Mouse (Mus musculus) heart, embryonic 10.5 days (tissue): ENCODE results near the gene Cchcr1. TPM values are rescaled to one million over a fixed set of nuclear protein-coding genes. Genes with fewer than 3 reads are reported as not detected.

ENCODE experiments used
- DNase-seq: peaks from one replicate; pipeline ENCODE4 v3.0.0-alpha.2; 2017; ENCODE audit warnings: low spot score
- H3K27ac ChIP-seq: fragments of 300-500 bp; sonication (generic); 2 replicates; pipeline ENCODE4 v1.5.1; 2016; ENCODE audit warnings: mild to moderate bottlenecking
- H3K27me3 ChIP-seq: fragments of 300-500 bp; sonication (generic); 2 replicates; pipeline ENCODE4 v1.6.1; 2016; ENCODE audit warnings: mild to moderate bottlenecking; ENCODE audit not compliant: poor library complexity, insufficient read depth, severe bottlenecking
- H3K36me3 ChIP-seq: fragments of 300-500 bp; sonication (generic); 2 replicates; pipeline ENCODE4 v1.6.1; 2016; ENCODE audit warnings: mild to moderate bottlenecking, moderate library complexity
- H3K4me1 ChIP-seq: fragments of 300-500 bp; sonication (generic); 2 replicates; pipeline ENCODE4 v1.6.1; 2016; ENCODE audit warnings: mild to moderate bottlenecking
- H3K4me3 ChIP-seq: fragments of 300-500 bp; sonication (generic); 2 replicates; pipeline ENCODE4 v1.5.1; 2016; ENCODE audit warnings: mild to moderate bottlenecking, moderate library complexity
- H3K9me3 ChIP-seq: fragments of 300-500 bp; sonication (generic); 2 replicates; pipeline ENCODE4 v1.6.1; 2016; ENCODE audit warnings: mild to moderate bottlenecking, moderate library complexity
- WGBS: fragments of 180-500 bp; shearing (Covaris S2); methylation state at CpG from one replicate; pipeline ENCODE4 v1.1.7; 2016; 5-methylcytosine and 5-hydroxymethylcytosine counted together
- polyA plus RNA-seq: library from polyadenylated mRNA; unstranded; fragments of >200 nt; fragmentation: Nextera tagmentation; extraction: Ambion mirVana; gene quantifications from 2 replicates; pipeline ENCODE4 v1.2.1, GENCODE M21; 2016

Gene Cchcr1
- polyA plus RNA-seq, 1 experiment from 2014 or later, result 17.9 TPM

DNA sequence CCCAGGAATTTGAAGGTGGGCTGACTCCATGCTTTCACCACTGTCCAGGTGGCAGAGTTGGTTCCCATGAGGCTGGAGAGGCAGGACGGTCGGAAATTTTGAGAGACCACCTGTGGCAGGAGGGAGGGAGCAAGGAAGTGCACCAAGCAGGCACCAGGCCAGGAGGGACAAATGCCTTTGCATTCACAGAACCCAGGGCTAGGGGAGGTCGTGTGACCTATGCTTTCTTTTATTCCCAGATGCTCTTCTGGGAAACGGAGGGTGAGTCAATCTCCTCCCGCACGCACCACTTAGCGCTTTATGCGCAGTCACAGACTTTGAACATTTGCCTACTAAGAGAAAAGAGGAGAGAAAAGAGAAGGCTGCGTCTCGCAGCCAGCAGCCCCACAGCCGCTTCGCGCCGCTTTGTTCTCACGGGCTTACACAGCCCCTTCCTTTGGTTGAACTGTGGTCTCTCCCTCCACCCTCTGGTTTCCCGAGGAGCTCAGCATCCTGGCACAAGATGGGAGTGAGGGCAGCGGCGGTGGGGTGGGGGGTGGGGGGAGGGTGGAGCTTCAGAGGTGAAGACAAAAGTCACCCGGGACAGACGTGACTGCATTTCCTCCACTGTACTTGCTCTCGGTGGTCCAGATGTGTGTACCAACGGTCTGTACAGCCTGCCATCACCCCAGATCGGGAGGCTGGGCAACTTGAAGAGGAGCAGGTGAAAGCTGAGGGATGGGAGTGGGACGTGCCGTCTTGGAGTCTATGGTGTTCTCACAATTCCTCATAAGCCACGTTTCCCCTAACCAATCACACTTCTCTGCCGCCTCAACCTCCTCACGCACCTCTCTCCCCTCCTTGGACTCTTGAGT is 52.4 kb downstream of the Cchcr1 start:
- WGBS, result 5% methylated on average over 28 of the region's 28 CpGs
- no peak for DNase-seq

DNA sequence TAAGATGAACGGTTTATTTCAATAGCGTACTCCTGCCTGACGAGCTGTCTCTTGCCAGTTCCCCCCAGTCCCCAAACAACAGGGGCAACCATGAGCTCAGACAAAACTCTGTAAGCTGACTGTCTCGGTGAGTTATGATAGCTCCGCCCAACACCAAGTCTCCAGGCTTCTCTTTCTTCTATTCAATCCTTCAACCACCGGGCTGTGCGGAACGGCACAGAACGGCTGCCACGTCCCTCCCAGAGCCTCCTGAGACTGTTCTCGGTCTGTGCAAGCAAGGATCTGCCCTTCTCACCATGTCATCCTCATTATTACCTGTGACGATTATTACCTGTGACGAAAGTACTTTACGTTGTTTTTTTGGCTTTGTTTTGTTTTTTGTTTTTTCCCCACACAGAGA is 53.9 kb downstream of the Cchcr1 start:
- Histone ChIP-seq H3K9me3 (no peaks in the 10 kb centered on the region), H3K27ac (no peak overlapping the region), H3K36me3 (no peaks in the 10 kb centered on the region), H3K27me3 (peaks cover 60% of the 10 kb centered on the region), H3K4me3 (no peak overlapping the region), H3K4me1 (peaks cover 19% of the 10 kb centered on the region)
- no peak for DNase-seq
- WGBS, result 85% methylated on average over 14 of the region's 14 CpGs

More for the DNA sequence above, 52.4 kb downstream of the Cchcr1 start:
- Histone ChIP-seq H3K9me3 (no peaks in the 10 kb centered on the region), H3K27ac (0 out of 2 replicates have a peak overlapping the region, but pooled peaks have one; percentile 17), H3K36me3 (no peaks in the 10 kb centered on the region), H3K4me1 (peaks cover 19% of the 10 kb centered on the region), H3K27me3 (peaks cover 48% of the 10 kb centered on the region), H3K4me3 (peak overlapping the region; percentile 51)

DNA sequence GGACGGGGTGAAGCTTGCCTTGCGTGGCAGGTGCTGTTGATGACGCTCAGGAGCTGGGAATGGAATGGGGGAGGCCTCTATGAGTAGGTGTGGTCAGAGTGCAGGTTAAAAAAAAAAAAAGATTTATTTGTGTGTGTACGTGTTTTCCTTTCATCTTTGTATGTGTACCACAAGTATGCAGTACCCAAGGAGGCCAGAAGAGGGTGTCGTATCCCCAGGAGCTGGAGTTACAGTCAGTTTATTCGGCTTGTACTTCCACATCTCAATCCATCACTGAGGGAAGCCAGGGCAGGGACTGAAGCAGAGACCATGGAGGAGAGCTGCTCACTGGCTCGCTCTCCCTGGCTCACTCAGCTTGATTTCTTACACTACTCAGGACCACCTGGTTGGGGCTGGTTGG is 54.6 kb downstream of the Cchcr1 start:
- Histone ChIP-seq H3K4me1 (peaks cover 19% of the 10 kb centered on the region), H3K27ac (no peak overlapping the region), H3K27me3 (peaks cover 65% of the 10 kb centered on the region), H3K4me3 (no peak overlapping the region), H3K9me3 (no peaks in the 10 kb centered on the region), H3K36me3 (no peaks in the 10 kb centered on the region)
- DNase-seq, result no peak
- WGBS, result 93% methylated on average over 7 of the region's 7 CpGs

DNA sequence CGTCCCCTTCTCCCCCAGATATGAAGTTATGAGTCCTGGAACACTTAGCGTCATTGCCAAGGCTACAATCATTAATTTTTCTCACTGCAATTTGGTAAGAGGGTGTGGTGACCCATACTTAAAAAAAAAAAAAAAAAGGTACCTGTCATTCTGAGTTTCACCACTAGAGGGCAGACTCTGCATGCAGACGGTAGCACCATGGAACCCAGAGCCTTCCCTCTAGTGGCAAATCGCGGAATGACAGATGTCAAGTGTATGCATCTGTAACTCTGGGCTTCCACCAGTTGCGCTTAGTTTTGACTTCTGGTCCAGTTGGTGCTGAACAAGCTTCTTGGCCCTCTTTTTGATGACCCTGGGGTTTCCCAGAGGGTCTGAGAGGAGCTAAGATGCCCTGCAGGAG is 61.3 kb downstream of the Cchcr1 start:
- Histone ChIP-seq H3K9me3 (no peaks in the 10 kb centered on the region), H3K4me3 (no peak overlapping the region), H3K27me3 (peaks cover 34% of the 10 kb centered on the region), H3K36me3 (no peaks in the 10 kb centered on the region), H3K4me1 (no peaks in the 10 kb centered on the region), H3K27ac (no peak overlapping the region)
- peak; percentile 84 for DNase-seq
- WGBS, result 17% methylated on average over 6 of the region's 6 CpGs

Other genes starting within 250 kb of the Cchcr1 start
- gene H2-Q1, start 196.7 kb upstream of the Cchcr1 start, polyA plus RNA-seq, result 0.80 and 1.2 TPM in 2 replicates
- gene H2-Q2, start 174.9 kb upstream of the Cchcr1 start, polyA plus RNA-seq, result 11.2 and 15.9 TPM in 2 replicates
- gene H2-Q4, start 137.5 kb upstream of the Cchcr1 start, polyA plus RNA-seq, result 1.8 and 2.1 TPM in 2 replicates
- 0.17 and 4.9 TPM in 2 replicates for gene H2-Q6, start 92.2 kb upstream of the Cchcr1 start, polyA plus RNA-seq
- 2.2 and 12.2 TPM in 2 replicates for gene H2-Q7, start 77.9 kb upstream of the Cchcr1 start, polyA plus RNA-seq
- 0.25 and 4.7 TPM in 2 replicates for gene H2-Q10, start 47.0 kb upstream of the Cchcr1 start, polyA plus RNA-seq
- gene Pou5f1, start 11.1 kb upstream of the Cchcr1 start, polyA plus RNA-seq, result 0.09 TPM in 1 of 2 replicates, not detected in the other
- gene Tcf19, start 276 bp upstream of the Cchcr1 start, polyA plus RNA-seq, result 43.1 and 43.8 TPM in 2 replicates
- gene Psors1c2, start 16.1 kb downstream of the Cchcr1 start, polyA plus RNA-seq, result 0.81 and 1.1 TPM in 2 replicates
- gene Cdsn, start 35.0 kb downstream of the Cchcr1 start, polyA plus RNA-seq, result 0.20 and 0.63 TPM in 2 replicates
- not detected in 2 replicates for gene 2300002M23Rik, start 50.4 kb downstream of the Cchcr1 start, polyA plus RNA-seq
- not detected in 2 replicates for gene Sfta2, start 84.4 kb downstream of the Cchcr1 start, polyA plus RNA-seq
- not detected in 2 replicates for gene Gm9573, start 109.5 kb downstream of the Cchcr1 start, polyA plus RNA-seq
- gene Mucl3, start 126.6 kb downstream of the Cchcr1 start, polyA plus RNA-seq, result 0.52 and 0.60 TPM in 2 replicates
- 17.5 and 18.6 TPM in 2 replicates for gene Vars2, start 150.5 kb downstream of the Cchcr1 start, polyA plus RNA-seq
- gene Gtf2h4, start 156.6 kb downstream of the Cchcr1 start, polyA plus RNA-seq, result 34.7 and 43.5 TPM in 2 replicates
- gene Ddr1, start 187.5 kb downstream of the Cchcr1 start, polyA plus RNA-seq, result 109 and 158 TPM in 2 replicates